Mouse (Mus musculus) frontal cortex, postnatal 14 days (tissue): ENCODE results near the gene Nbeal1.

Experiments
- DNase-seq, 2 experiments: peaks; one replicate each; pipeline ENCODE4 v3.0.0; 2022; ENCODE audit warnings: low spot score in 2 of 2

Gene Nbeal1

DNA sequence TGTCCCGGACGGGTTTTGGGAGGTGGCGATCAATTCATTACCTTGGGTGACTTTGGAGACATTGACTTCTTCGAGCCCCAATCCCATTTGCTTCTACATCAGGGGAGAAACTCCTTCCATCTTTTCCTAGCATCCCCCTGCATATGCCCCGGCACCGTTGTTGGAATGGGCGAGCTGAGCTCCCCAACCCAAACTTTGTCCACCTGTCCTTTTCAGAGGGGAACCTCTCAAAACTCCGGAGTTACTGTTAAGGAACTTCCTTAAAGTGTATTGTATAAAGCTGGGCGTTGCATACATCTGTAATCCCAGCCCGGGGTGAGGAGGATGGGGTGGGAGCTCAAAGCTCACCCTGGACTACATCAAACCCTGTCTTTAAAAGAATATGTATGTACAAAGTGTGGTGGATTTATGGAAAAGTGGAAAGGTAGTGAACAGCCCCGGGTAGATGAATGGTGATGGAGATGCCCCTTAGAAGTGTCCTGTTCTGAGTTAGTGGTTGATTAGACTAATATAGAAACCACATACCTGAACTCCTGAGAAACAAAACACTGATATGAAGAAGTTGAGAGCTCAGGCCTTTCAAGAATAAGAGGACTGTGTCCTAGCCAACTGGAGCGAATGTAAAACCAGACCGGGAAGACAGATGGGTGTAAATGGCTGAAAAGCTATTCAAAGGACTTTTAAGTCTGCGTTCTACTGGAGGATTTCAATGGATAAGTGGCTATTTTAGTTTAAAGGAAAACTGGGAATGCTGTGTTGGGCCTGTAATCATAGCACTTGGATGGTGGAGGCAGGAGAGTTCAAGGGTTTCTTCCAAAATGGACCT is 163.4 kb downstream of the Nbeal1 start:
- DNase-seq: no peak

DNA sequence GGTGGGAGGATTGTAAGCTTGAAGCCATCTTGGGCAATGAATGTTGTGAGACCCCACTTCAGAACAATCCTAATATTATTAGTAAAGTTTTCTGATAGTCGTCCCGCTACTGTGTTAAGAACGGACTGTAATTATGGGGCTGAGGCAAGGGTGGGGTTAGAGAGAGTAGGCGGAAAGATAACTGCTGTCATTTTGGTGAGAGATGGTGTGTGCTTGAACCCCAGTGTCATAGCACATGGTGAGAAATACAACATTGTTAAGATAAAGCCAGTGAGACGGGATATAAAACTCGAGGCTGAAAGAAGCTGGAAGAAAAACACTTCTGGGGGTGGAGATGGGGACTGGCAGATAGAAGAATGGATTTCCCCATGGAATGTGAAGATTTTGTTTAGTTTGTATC is 164.3 kb downstream of the Nbeal1 start:
- DNase-seq: no peak

DNA sequence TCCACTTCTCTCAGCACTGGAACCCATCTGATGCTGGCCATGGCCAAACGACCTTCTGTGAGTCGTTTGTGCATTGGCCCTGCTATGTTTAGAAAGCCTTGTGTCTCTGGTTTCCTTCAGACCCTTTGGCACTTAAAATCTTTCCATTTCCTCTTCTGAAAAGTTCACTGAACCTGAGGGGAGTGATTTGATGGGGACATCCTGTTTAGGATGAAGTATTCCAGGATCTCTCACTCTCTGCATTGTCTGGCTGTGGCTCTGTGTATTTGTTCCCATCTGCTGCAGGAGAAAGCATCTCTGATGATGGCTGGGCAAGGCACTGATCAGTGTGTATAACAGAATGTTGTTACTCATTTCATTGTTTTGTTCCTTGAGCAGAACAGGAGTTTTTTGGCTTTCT is 165.3 kb downstream of the Nbeal1 start:
- DNase-seq: no peak

DNA sequence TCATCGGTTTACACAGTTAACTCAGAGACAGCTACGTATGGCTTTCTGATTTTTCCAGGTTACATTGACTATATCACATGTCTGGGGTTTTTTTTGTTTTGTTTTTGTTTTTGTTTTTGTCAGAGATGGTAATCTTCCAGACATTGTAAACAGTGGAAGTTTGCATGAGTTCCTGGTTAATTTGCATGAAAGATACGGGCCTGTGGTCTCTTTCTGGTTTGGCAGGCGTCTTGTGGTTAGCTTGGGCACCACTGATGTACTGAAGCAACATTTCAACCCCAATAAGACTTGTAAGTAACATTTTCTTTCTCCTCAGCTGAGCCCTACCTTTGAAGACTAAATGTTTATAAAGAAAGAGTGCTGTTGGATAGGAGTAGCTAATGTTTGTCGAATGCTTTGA is 172.4 kb downstream of the Nbeal1 start:
- no peak for DNase-seq

DNA sequence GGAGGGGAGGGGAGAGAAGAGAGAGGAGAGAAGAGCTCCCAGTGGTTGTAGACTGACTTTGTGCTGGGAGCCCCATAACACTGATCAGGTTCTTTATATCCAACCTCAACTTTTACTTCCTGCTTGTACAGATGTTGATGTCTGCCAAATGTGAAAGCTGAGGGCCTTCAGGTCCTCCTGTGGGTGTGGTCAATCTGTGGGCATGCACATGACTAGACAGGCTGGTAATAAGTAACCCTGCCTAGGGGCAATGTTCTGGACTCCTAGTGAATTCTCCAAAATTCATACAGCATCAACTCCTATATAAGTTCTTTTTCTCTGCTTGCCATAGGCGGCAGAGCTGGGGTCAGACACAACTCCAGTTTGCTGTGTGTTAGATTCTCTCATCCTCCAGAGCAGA is 181.2 kb downstream of the Nbeal1 start:
- no peak for DNase-seq

DNA sequence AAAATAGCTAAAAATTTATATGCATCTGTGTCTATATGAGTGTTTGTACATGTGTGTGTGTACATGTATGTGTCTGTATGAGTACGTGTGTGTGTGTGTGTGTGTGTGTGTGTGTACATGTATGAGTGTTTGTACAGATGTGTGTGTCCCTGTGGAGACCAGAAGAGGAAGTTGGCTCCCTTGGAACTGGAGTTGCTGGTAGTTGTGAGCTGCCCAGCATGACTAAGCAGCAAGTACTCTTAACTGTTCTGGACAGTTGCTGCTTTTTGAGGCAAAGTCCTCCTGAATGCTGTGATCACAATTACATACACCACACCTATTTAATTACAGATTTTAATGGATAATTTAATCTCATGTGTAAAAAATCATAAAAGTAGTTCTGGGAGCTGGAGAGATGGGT is 196.2 kb downstream of the Nbeal1 start:
- no peak for DNase-seq

DNA sequence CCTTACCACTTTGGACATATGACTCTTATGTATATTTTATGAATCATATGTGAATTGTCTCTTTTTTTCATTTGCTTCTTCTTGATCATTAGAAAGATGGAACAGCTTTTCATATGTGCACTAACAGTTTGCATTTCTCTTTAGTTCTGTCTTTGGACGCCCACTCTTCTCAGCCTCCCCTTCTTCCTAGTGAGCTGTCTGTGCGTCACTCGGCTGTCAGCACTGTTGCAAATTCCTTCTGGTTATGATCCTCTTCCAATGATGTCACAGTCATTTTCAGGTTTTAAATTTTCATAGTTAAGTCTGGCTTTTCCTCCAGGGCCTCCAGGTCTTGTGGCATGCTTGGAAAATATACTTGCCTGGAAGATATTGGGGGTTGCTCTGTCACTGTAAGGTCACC is 201.5 kb downstream of the Nbeal1 start:
- DNase-seq: no peak
